Mouse (Mus musculus): ENCODE measurements around the gene Cacnb4. TPM values are rescaled to one million over a fixed set of nuclear protein-coding genes. Genes with fewer than 3 reads are reported as not detected.

The Cacnb4 gene
- total and polyA plus RNA-seq, 3 experiments: not detected

GRCm38 (mm10) chr2:52578846-52579245 lies 97.8 kb downstream of the Cacnb4 start:
- TF ChIP-seq MYC (IDR thresholded peaks at IDR 0.05; ENCODE audit: low read depth, low read length) (no peak), UBTF (IDR thresholded peaks at IDR 0.05; ENCODE audit: borderline replicate concordance, insufficient read depth, low read depth, low read length) (no peak), CHD1 (IDR thresholded peaks at IDR 0.05; ENCODE audit: low read depth, low read length) (no peak), SIN3A (IDR thresholded peaks at IDR 0.05; ENCODE audit: low read length) (no peak), EP300 (IDR thresholded peaks at IDR 0.05; ENCODE audit: low read depth in 1 of 2, low read length in 2 of 2) (no peak), USF1 (IDR thresholded peaks at IDR 0.05; ENCODE audit: low read depth, low read length) (no peak)
- no peaks in the 10 kb centered on the region for H3K9me3 ChIP-seq (replicated peaks; ENCODE audit: insufficient read depth, low read length)
- H3K4me3 ChIP-seq (ENCODE audit: control insufficient read depth in 1 of 2, insufficient read depth in 1 of 2, low read depth in 2 of 2, low read length in 2 of 2): no peak overlapping the region
- no peak overlapping the region for H3K9ac ChIP-seq (ENCODE audit: control insufficient read depth, low read depth, low read length, poor library complexity, severe bottlenecking)
- no peaks in the 10 kb centered on the region; a peak in 1 of 4 replicates for H3K27me3 ChIP-seq (ENCODE audit: control insufficient read depth in 1 of 2, insufficient read depth in 2 of 2, low read length in 2 of 2)
- H3K27ac ChIP-seq (ENCODE audit: control insufficient read depth, low read depth, low read length): no peak overlapping the region
- DNase-seq (ENCODE audit: low read depth, low spot score): no peak
- no peaks in the 10 kb centered on the region; a peak in 1 of 4 replicates for H3K4me1 ChIP-seq (ENCODE audit: control insufficient read depth in 1 of 2, insufficient read depth in 2 of 2, low read length in 2 of 2)
- H3K36me3 ChIP-seq (ENCODE audit: control insufficient read depth in 1 of 2, insufficient read depth in 2 of 2, low read length in 2 of 2): no peaks in the 10 kb centered on the region
- H3K79me2 ChIP-seq (ENCODE audit: control insufficient read depth, insufficient read depth, low read length, poor library complexity): no peaks in the 10 kb centered on the region

DNA sequence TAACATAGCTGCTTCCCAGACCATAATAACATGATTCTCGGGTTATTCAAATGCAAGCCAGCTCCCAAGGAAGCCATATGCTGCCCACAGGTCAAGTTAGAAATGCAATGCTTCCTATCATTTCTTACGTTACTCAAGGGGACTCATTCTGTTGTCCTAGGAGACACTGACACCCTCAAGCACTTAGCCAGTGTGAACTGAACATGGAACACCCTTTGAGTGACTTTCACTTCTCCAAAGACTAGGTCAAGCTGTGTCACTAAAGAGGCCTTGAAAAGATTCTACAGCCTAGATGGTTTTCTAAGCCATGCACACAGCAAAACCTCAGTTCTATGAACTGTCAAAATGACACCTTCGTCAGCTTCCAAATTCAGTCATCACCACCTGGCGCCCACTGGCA lies 98.9 kb downstream of the Cacnb4 start:
- H3K27me3 ChIP-seq (ENCODE audit: control insufficient read depth in 1 of 2, insufficient read depth in 2 of 2, low read length in 2 of 2): no peaks in the 10 kb centered on the region; a peak in 1 of 4 replicates
- no peaks in the 10 kb centered on the region for H3K9me3 ChIP-seq (replicated peaks; ENCODE audit: insufficient read depth, low read length)
- no peak overlapping the region for H3K4me3 ChIP-seq (ENCODE audit: control insufficient read depth in 1 of 2, insufficient read depth in 1 of 2, low read depth in 2 of 2, low read length in 2 of 2)
- H3K9ac ChIP-seq (ENCODE audit: control insufficient read depth, low read depth, low read length, poor library complexity, severe bottlenecking): no peak overlapping the region
- DNase-seq (ENCODE audit: low read depth, low spot score): no peak
- H3K27ac ChIP-seq (ENCODE audit: control insufficient read depth, low read depth, low read length): no peak overlapping the region
- peaks cover 0 to 3% of the 10 kb centered on the region in 2 experiments; a peak in 2 of 4 replicates for H3K4me1 ChIP-seq (ENCODE audit: control insufficient read depth in 1 of 2, insufficient read depth in 2 of 2, low read length in 2 of 2)
- no peaks in the 10 kb centered on the region for H3K79me2 ChIP-seq (ENCODE audit: control insufficient read depth, insufficient read depth, low read length, poor library complexity)
- no peaks in the 10 kb centered on the region for H3K36me3 ChIP-seq (ENCODE audit: control insufficient read depth in 1 of 2, insufficient read depth in 2 of 2, low read length in 2 of 2)
- no peak for TF ChIP-seq POLR2A (IDR thresholded peaks at IDR 0.05; ENCODE audit: control insufficient read depth in 1 of 2, insufficient read depth in 1 of 2, low read depth in 1 of 2, low read length in 2 of 2, poor library complexity in 1 of 2)
- no peak for TF ChIP-seq EP300 (IDR thresholded peaks at IDR 0.05; ENCODE audit: low read depth in 1 of 2, low read length in 2 of 2)
- TF ChIP-seq MAZ (IDR thresholded peaks at IDR 0.05; ENCODE audit: low read depth, low read length): no peak
- no peak for TF ChIP-seq MYC (IDR thresholded peaks at IDR 0.05; ENCODE audit: low read depth, low read length)
- TF ChIP-seq CHD2 (IDR thresholded peaks at IDR 0.05; ENCODE audit: low read length): no peak
- TF ChIP-seq TAL1 (IDR thresholded peaks at IDR 0.05; ENCODE audit: low read length): no peak
- no peak for TF ChIP-seq POLR2AphosphoS5 (IDR thresholded peaks at IDR 0.05; ENCODE audit: borderline replicate concordance, low read depth, low read length)
- no peak for TF ChIP-seq USF1 (IDR thresholded peaks at IDR 0.05; ENCODE audit: low read depth, low read length)
- no peak for TF ChIP-seq KAT2A (conservative IDR thresholded peaks at IDR 0.05; ENCODE audit: low read depth, low read length)
- no peak for TF ChIP-seq TCF12 (IDR thresholded peaks at IDR 0.05; ENCODE audit: low read depth, low read length)
- no peak for TF ChIP-seq HCFC1 (IDR thresholded peaks at IDR 0.05; ENCODE audit: low read depth, low read length)
- no peak for TF ChIP-seq UBTF (IDR thresholded peaks at IDR 0.05; ENCODE audit: borderline replicate concordance, insufficient read depth, low read depth, low read length)
- no peak for TF ChIP-seq ELF1 (IDR thresholded peaks at IDR 0.05; ENCODE audit: low read depth, low read length)

All from MEL (cell line).